Mouse (Mus musculus) ovary, postnatal 10 days (tissue): ENCODE measurements at regions not wholly inside any gene's neighbourhood (a gene's known extent, or its start where the extent isn't known, plus 50 kb on each side); places are given as distances from the start of the nearest gene placed in this dataset.

Source experiments
- DNase-seq: peaks from one replicate; pipeline ENCODE4 v3.0.0; 2022; ENCODE audit warnings: low spot score

DNA sequence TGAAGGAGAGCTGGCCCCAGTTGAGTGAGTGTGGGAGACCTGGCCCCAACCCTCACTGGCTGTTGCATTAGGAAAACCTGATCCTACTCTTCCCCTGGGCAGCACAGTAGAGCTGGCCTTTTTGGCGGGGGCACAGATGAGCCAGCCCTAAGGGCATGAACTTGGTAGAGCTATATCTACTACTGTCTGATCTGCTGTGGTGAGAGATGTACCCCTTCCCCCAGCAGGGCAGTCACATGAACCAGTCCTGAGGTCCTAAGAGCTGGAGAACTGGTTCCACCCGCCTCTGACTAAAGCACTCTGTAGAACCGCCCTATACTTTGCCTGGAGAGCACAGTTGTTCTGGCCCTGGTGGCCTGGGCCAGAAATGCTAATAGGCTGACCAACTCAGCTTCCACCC, 622.5 kb upstream of the Adamts5 start:
- DNase-seq: no peak

DNA sequence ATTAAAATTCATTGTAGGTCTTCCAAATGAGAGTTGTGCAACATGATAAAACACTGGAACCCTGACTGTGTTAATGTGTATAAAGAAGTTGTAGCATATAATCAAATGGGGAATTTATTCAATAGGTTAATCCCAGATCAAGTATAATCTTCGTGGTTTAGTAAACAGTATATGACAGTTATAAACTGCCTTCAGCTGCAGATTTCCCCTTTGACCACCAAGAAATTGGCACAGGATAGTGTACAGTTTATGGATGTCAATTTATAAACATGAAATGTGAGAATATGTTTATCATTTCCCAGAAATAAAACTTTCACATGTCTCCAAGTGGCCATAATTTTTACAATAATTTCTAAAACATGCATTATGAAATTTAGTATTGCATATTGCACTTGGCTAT, 615.3 kb upstream of the Adamts5 start:
- no peak for DNase-seq

DNA sequence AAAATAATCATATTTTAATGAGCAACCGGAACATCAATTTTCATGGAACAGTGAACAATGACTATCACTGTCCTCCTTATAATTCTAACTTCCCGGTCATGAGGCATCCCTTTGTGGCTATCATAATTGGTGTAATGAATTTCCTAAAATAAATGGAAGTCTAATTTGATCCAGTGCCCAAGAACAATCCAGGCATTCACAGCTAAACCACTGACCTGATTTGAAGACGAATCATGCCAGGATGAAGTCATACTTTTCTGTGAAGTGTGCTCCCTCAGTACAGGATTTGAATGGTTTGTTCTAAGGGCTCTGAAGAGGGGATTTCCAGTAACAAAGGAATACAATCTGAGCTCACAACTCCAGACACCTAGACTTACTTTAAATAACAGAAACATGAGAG, 614.5 kb upstream of the Adamts5 start:
- DNase-seq: no peak

DNA sequence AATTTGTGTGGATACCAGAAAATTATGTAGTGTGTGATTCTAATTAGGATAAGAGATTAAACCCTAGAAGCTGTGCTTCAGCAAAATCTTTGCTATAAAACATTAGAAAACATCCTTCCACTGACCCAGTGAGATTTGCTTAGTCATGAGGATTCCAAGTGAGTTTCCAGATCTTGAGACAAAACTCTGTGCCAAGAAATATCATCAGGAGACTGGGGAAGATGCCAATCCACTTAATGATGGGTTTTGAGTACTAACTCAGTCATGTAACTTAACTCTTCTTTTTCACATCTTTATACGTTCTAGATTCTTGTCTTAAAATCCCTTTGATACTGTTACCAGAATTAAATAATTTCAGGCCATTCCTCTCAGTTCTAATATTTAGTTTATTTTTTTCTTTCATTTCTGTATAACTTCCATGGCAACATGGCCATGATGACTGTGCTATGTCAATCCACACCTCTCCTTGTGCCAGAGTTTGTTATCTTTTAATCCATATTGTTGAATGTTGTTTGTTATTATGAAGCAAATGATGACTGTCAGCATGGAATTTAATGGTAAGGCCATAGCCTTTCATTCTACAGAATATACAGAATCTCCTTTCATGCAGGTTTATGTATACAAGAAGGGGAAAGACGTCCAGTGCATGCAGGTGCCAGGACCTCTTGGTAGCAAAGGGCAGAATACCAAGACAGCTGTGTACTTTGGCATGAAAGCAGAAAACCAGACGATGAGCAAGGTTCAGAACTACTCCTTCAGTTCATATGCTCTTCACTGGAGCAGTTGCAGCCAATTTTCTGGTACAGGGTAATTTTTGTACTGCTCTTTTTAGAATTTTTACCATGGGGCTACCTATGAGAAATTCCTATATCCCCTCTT, 599.7 kb upstream of the Adamts5 start:
- no peak for DNase-seq

DNA sequence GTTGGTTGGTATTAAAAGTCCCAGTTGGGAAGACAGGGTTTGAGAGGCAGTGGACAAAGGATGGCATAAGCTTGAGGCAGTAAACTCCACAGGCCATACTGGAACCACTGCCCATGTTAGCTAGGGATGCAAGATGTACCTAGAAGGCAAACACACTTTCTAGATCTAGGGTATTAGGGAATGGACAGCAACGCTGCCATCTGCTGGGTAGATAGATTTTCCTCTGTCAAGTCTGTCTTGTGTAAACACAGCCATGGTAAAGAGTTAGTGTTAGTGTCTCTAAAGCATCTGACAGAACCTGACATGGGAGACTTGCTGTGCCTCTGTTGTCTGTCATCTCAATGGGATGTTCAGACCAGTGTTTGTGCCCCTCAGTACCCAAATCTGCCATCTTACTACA, 573.5 kb upstream of the Adamts5 start:
- no peak for DNase-seq

DNA sequence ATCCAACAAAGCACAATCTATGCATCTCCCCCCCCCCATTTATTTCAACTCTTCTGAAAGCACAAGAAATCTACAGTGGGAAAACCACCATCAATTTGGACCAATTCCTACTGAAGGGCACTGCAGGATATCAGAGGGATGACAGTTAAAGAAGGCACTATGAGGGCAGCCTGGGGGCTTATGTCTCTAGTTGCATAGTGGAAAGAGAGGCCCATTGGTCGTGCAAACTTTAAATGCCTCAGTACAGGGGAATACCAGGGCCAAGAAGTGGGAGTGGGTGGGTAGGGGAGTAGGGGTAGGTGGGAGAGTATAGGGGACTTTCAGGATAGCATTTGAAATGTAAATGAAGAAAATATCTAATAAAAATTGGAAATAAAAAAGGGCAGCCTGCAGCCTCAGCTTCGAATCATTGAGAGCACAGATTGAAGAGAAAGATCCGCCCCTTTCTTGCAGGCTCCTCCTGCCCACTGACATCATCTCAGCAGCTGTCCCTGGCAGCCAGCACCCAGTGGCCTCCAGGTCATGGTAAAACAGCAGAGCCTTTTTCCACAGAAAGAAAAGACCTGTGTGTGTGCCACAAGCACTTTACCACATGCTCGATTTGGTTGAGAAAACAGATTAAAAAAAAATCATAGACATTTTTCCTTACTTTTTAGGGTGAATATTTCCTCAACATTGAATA, 571.6 kb upstream of the Adamts5 start:
- no peak for DNase-seq

DNA sequence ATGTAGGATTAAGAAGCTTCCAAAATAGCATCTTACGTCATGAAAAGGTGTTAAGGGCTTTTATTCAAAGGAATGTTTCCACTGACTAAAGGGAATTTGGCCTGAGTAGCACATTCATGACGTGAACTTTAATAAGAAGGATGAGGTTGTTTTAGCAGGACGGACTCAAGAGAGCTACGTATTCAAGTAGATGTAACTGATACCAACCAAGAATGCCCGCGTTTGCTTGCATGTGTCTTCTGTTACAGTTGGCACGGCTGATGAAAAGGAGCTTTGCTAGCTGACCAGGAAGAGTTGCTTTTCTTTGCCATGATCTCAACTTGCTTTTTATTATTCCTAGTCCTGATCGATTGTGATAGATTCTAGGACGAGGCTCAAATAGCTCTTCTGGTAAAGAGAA, 559.4 kb upstream of the Adamts5 start:
- DNase-seq: no peak

DNA sequence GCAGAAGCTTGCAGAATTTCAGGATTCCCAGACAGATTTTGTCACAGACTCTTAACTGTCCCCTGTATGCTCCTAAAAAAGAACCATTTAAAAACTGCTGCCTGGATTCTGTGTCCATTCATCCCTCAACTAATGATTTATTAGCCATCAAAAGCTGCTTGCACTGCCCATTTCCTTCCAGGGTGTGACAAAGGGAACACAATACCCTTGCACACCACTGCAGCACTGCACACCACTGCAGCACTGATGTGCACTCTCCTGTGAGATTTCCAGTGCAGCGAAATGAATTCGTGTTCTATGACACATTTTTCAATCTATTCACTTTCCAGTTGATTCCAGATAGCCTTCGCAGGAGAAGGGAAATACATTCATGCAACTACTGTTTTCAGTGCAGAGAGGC, 555.0 kb upstream of the Adamts5 start:
- DNase-seq: no peak

DNA sequence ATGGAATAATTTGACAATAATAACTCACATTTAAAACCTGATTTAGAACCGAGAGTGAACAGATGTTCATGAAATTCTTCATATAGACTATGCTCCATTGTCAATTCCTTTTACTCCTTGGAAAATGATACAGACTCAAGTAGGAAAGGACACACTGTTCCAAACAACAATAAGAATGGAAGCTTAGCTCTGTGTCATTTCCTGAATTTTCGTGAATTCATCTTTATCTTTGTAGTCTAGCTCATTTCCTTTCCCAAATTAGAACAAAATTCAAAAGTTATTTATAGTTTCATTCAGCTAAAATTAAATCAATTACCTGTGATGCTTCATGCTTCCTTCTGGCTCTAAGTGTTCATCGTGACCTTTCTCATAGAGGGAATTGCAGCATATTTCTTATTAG, 553.2 kb upstream of the Adamts5 start:
- no peak for DNase-seq

DNA sequence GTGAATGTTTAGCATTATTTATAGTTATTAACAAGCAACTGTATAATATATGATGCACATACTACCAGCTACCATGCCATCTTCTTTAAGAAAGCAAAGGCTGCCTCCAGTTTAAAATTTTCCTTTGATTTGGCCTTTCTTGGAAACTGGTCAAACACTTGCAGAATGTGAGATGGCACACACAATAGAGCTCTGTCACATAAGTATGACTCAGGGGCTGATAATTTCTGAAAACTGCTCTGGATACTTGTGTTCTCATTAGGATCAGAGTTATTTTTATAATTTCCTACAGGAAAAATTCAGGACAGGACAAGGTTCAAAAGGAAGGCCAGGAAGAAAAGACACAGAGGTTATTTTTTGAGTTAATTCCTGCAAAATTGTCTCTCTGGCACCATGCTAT, 552.4 kb upstream of the Adamts5 start:
- DNase-seq: no peak

DNA sequence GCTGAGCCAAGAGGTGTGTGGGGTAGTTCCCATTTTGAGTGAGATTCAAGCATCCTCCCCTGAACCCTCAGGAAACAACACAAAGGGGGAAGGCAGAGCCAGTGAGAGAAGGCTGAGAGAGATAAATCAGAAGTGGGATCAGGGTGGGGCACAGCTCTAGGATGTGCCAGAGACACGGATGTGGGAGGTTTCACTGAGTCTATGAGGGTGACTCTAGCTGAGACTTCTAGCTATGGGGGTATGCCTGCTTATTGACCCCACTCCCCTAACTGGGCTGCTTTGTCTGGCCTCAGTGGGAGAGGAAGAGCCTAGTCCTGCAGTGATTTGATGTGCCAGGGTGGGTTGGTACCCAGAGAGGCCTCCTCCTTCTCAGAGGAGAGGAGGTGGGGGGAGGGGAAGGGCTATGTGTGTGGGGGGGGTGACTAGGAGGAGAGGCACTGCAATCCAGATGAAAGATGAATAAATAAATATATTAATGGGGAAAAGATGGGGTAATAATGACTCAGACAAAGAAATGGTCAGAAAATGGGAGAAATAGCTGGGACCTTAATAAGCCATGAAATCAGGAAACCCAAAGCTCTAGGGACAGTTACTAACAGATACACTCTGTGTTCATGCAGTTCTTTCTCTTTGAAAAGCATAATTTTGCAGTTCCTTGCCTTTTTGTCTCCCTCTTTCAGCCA, 547.0 kb upstream of the Adamts5 start:
- no peak for DNase-seq

DNA sequence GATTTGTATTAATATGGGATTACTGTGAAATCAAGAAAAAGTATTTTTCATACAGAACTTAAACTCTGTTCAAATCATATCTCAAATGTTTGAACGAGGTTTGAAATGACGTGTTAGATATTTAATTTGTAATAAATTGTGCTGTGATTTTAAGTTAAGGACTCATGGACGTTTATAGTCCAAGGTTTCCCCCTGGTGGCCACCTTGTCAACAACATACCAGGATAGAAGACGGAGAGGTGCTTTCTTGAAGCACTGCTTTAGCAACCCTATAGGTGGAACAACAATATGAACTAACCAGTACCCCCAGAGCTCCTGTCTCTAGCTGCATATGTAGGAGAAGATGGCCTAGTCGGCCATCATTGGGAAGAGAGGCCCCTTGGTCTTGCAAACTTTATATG, 517.8 kb upstream of the Adamts5 start:
- DNase-seq: peak; percentile 24

DNA sequence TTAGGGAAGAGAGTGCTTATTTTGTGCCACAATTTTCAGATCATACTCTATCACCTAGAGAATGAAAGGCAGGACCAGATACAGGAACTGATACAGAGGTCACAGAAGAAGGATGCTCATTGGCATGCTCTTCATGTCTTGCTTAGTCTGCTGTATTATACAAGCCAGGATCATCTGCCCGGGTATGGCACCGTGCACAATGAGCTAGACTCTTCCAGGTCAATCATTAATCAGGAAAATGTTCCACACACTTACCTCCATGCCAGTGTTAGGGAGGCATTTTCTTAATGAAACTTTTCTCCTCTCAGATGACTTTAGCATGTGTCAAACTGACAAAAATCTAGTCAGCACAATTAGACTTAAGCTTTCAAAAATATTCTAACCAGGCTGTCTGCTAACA, 502.7 kb upstream of the Adamts5 start:
- DNase-seq: no peak

DNA sequence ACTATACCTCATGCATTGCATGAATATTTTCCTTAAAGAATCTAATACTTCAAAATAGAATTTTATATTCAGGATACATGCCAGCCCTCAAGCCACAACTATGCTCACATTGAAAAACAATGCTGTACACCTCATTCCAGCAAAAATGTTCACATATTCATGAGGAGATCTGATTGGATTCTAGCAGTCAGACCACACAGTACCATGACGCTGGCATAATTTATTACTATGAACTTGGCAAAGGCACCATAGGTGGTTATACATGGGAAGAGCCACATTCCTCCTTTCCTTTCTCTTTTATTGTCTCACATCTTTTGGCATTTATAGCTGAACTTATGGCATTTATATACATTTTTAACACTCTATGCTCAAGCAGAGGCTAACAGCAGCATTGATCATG, 499.8 kb upstream of the Adamts5 start:
- no peak for DNase-seq

DNA sequence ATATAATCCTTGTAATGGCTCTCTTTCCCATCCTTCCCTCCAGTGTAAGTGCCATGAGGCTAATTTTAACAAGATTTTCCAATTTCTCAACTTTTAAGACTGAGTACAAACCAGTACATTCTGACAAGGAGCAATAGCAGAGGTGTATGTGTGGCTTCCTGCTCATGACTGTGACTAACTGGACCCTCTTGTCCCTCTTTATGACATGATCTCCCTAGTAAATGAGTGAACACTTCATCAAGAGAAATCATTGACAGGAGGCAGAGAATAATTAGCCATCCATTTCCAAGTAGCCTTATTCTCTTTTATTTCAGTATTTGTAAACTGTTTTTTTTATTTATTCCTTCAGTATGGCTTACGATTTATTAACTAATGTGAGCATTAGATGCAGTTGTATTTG, 497.7 kb upstream of the Adamts5 start:
- DNase-seq: no peak

DNA sequence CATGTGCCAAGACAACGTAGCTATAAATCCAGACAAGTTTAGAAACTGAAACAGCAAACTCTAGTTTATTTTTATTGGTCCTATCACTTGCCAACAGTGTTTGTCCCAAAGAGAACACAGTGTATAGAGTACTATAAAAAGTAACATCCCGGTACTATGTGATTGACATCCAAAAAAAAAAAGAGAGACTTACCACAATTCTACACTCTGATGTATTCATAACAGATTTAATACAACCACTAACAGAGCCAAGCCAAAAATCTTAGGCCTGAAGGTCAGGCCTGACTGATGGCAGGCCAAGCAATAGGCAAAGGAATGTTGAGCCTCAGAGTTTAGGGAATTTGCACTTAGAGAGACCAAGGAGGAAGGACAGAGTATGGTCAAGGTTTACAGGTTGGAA, 495.9 kb upstream of the Adamts5 start:
- DNase-seq: no peak

DNA sequence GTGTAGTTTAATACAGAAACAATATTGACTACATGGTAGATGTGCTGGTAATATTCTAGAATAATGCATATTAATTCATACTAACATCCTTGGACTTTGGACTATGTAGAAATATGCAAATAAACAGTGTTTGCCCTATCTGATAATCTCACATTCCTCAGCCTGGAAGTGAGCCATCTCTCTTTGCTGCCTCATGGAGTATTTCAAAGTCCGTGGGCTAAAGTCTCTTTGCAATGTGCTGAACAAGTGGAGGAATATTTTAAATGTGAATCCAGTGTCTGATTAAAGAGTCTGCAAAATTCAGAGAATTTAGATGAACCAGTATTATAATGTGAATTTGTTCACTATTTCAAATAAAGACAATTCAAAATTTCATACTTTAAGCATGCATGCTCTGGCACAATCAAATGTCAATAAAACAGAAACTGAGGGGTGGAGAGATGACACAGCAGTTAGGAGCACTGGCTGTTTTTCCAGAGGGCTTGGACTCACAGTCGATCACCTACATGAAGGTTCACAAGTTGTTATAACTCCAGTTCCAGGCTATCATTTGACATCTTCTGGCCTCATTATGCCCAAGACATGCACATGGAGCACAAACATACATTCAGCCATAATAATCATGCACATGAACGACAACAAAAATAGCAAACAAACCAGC, 487.6 kb upstream of the Adamts5 start:
- DNase-seq: no peak

DNA sequence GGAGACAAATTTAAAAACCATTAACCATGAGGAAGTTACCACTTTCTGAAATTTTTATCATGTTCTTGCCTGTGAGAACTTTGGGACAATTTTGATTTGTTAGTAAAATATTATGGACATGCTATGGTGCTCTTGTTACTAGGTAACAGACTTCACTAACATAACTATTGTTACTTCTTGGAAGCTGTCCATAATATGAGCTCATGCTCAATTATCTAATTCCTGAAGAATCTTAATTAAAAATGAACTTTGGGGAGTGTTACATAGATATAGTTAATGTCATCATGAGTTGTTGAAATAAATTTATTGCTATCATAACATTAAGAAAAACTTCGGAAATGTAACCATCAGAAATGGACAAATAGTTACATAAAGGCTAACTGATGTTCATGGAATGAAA, 486.5 kb upstream of the Adamts5 start:
- DNase-seq: no peak

DNA sequence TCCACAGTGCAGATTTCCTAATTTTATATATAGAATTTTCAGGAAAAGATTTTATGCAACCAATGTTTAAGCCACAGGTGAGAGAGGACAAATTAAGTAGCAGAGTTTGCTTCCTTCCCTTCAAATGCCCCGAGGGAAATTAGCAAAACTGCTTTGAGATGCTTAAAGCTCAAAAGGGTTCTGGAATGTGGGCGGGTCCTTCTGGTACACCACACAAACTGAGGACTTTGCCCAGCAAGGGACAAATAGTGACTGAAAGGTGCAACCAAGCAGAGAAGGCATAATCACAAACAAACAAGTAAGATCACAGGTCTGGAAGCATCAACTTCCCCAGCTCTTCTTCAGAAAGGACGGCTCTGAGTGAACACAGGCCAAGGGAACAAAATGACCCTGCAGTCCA, 476.4 kb upstream of the Adamts5 start:
- DNase-seq: no peak

DNA sequence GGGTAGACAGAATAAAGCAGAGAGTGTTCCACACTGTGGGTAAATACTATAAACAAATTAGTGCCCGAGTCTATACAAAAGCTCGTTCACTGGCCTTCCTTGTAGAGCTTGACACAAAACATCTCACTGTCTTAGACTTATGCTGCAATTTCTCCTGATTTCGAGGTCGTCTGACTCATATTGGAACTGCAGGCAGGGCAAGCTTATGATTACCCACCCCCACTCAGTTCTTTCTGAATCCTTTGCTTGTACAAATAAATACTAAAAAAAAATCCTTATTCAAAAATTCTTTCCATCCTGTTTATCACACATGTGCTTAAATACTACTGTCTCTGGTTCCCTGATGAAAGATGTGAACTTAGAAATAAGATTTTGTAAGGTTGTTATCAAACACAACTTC, 470.0 kb upstream of the Adamts5 start:
- no peak for DNase-seq

DNA sequence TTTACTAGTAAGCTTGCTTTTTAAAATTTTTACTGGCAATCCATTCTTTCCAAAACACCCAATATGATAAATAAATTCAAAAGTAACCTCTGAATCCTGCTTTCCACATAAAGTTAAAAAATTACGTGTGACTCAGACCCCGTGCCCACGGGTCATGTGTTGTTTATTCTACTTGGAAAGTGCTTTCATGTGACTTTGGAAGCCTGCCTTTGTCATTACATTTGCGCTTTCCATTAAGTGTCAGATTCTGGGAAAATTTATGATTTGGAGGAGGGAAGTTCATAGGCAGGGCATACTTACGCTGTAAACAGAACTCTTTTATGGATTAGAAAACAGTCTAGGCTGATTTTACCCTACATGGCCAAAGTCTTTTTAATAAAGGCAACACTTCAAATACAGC, 466.8 kb upstream of the Adamts5 start:
- no peak for DNase-seq

DNA sequence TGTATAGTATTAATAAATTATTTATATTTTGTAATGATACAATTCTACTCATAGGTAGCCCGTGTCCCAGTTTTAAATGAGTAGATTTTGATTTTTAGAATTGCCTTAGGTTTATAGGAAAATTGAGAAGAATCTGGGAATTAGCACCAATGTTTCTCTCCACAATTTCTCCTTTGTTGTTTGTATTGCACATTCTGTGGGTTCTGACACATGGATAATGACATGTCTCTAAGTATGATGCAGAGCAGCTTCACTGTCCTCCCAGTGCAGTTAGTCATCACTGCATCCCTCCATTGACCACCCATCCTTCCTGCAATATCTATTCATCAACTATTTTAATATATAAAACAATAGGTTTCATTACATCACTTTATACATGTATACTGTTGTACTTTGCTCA, 464.6 kb upstream of the Adamts5 start:
- no peak for DNase-seq

DNA sequence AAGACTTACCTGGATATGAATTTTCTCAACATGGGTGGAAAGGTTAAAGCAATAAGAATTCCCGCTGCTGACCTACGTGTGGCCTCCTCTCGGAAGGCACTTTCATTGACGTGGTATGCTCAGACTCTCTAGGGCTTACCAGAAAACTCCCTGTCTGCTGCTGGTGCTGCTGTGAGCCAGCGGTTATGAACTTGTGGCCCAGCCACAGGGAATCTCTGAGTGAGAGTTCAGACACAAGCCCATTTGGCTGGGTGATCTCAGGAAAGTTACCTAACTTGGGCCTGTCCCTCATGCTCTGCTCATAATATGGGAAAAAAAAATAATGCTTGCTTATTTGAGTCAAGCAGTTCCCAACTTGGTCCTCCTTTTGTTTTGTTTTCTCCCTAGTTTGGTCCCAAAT, 459.5 kb upstream of the Adamts5 start:
- no peak for DNase-seq
